Comparison of ENCODE assay signal across 9 mouse cellular contexts in the genomic region with DNA sequence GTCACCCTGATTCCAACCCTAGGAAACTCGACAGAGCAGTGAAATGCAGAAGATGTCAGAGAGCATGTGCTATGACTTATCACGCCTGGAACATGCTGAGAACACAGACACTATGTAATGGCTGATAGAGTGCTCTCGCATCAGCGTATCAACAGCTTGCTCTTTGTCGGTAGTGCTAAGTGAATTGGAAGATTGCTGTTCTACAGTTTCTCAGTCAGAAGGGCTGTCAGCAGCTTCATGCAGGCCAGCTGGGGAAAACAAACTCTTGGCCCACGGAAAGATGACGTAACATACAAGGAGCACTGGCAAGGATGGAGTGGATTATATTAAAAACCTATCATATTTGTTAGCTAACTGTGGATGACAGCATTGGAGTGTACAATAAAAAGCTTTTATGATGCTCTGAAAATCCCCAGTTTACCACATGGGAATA.
DNase-seq lines count a peak whose midpoint lies in the region; ATAC-seq and TF ChIP-seq lines count a peak whose summit lies in the region.
"Had no signal": no experiment of that assay in that cellular context is flagged by ENCODE, and none has a peak within 500 bp of the region (broad histone marks: within the 10 kb centered on the region; RNA-seq: fewer than 3 reads in every experiment).

No protein-coding gene starts in this region.

- no peak overlapping the region for H3K4me3 ChIP-seq in kidney, embryonic 16.5 days (ENCODE audit: low read length)
- no peak overlapping the region for H3K4me3 ChIP-seq in kidney, adult 2 months (ENCODE audit: insufficient read depth, low read depth, low read length)
- H3K4me3 ChIP-seq in heart, embryonic 13.5 days, result peak overlapping the region; percentile 11; the same call in 1 of the 2 replicates
- 0 out of 2 replicates have a peak overlapping the region, but pooled peaks have one; percentile 18 for H3K4me3 ChIP-seq in midbrain, embryonic 15.5 days

- no peaks in the 10 kb centered on the region for H3K9me3 ChIP-seq in kidney, embryonic 16.5 days (ENCODE audit: low read length)
- peaks cover 11% of the 10 kb centered on the region for H3K9me3 ChIP-seq in heart, embryonic 13.5 days
- no peaks in the 10 kb centered on the region for H3K9me3 ChIP-seq in midbrain, embryonic 15.5 days

- H3K27ac ChIP-seq in kidney, embryonic 16.5 days (ENCODE audit: low read length), result no peak overlapping the region
- H3K27ac ChIP-seq in kidney, adult 2 months (ENCODE audit: insufficient read depth, low read depth, low read length), result no peak overlapping the region
- peak overlapping the region; percentile 36; the same call in 1 of the 2 replicates for H3K27ac ChIP-seq in heart, embryonic 13.5 days (replicated peaks)
- peak overlapping the region; percentile 41; the same call in 1 of the 2 replicates for H3K27ac ChIP-seq in midbrain, embryonic 15.5 days

- no peaks in the 10 kb centered on the region for H3K27me3 ChIP-seq in kidney, embryonic 16.5 days (ENCODE audit: insufficient read depth, low read length)
- no peaks in the 10 kb centered on the region for H3K27me3 ChIP-seq in kidney, adult 2 months (replicated peaks; ENCODE audit: control insufficient read depth, insufficient read depth, low read length)
- peaks cover 43% of the 10 kb centered on the region for H3K27me3 ChIP-seq in heart, embryonic 13.5 days (replicated peaks)
- H3K27me3 ChIP-seq in midbrain, embryonic 15.5 days (replicated peaks), result no peaks in the 10 kb centered on the region
- H3K27me3 ChIP-seq: Patski had no signal

- 0 out of 2 replicates have a peak, but pooled peaks cover 5% of the 10 kb centered on the region for H3K4me1 ChIP-seq in kidney, embryonic 16.5 days (ENCODE audit: insufficient read depth, low read length)
- H3K4me1 ChIP-seq in kidney, adult 2 months (ENCODE audit: control insufficient read depth, insufficient read depth, low read length), result no peaks in the 10 kb centered on the region
- peaks cover 20% of the 10 kb centered on the region for H3K4me1 ChIP-seq in heart, embryonic 13.5 days
- H3K4me1 ChIP-seq in midbrain, embryonic 15.5 days, result peaks cover 10% of the 10 kb centered on the region; the same call in 1 of the 2 replicates

- WGBS in kidney, embryonic 16.5 days, result 63% methylated on average over 7 of the region's 7 CpGs
- WGBS in kidney, adult 2 months, result 72% methylated on average over 7 of the region's 7 CpGs
- 23% methylated on average over 7 of the region's 7 CpGs for WGBS in heart, embryonic 13.5 days
- 40% methylated on average over 7 of the region's 7 CpGs for WGBS in midbrain, embryonic 15.5 days

- ATAC-seq in kidney, embryonic 16.5 days (ENCODE audit: low FRiP score, low TSS enrichment), result peak; percentile 67; the same call in 1 of the 2 replicates
- peak; percentile 54; the same call in 1 of the 2 replicates for ATAC-seq in heart, embryonic 13.5 days (ENCODE audit: extremely low read depth, insufficient number of reproducible peaks, low FRiP score, low TSS enrichment)
- ATAC-seq in midbrain, embryonic 15.5 days (replicated peaks), result peak; percentile 87
- ATAC-seq: Patski had no signal

- DNase-seq in kidney, adult 2 months, result no peak
- DNase-seq in fibroblast of lung, adult 2 months (ENCODE audit: low read depth), result peak; percentile 22
- DNase-seq in layer of hippocampus, postnatal 14 days (ENCODE audit: low spot score in 2 of 2), result peak; percentile 68 to 69
- DNase-seq in spleen, postnatal 10 days (ENCODE audit: low spot score in 2 of 2), result no peak
- no peak for DNase-seq in ovary, adult 18-20 months (ENCODE audit: low spot score)

- TF ChIP-seq POLR2A in kidney, adult 2 months (IDR thresholded peaks at IDR 0.05; ENCODE audit: low read depth, low read length), result no peak

- no peak for TF ChIP-seq CTCF in kidney, adult 2 months (conservative IDR thresholded peaks at IDR 0.05; ENCODE audit: insufficient read depth, insufficient read length, low read depth, low read length)

- H3K9ac ChIP-seq in kidney, embryonic 16.5 days (replicated peaks; ENCODE audit: low read length), result no peak overlapping the region
- H3K9ac ChIP-seq in heart, embryonic 13.5 days, result no peak overlapping the region
- H3K9ac ChIP-seq in midbrain, embryonic 15.5 days, result no peak overlapping the region

- peak overlapping the region; percentile 39 for H3K4me2 ChIP-seq in kidney, embryonic 16.5 days (replicated peaks; ENCODE audit: low read depth, low read length)
- H3K4me2 ChIP-seq in heart, embryonic 13.5 days, result peak overlapping the region; percentile 54
- H3K4me2 ChIP-seq in midbrain, embryonic 15.5 days, result peak overlapping the region; percentile 45

- no peaks in the 10 kb centered on the region for H3K36me3 ChIP-seq in kidney, embryonic 16.5 days (ENCODE audit: insufficient read depth, low read length)
- H3K36me3 ChIP-seq in kidney, adult 2 months (ENCODE audit: control insufficient read depth, insufficient read depth, low read length), result no peaks in the 10 kb centered on the region
- H3K36me3 ChIP-seq in heart, embryonic 13.5 days, result no peaks in the 10 kb centered on the region
- no peaks in the 10 kb centered on the region for H3K36me3 ChIP-seq in midbrain, embryonic 15.5 days (replicated peaks)

Comparison
In these comparisons a context has a peak if more than half of its experiments do, and no peak if none do; other contexts are left out.
1. H3K27ac ChIP-seq: peak in heart, embryonic 13.5 days (single experiment) and midbrain, embryonic 15.5 days (single experiment); none in kidney, embryonic 16.5 days (single experiment) and kidney, adult 2 months (single experiment).
2. H3K4me3 ChIP-seq: peak in heart, embryonic 13.5 days (single experiment) and midbrain, embryonic 15.5 days (single experiment); none in kidney, embryonic 16.5 days (single experiment) and kidney, adult 2 months (single experiment).
3. DNase-seq: peak in fibroblast of lung, adult 2 months (single experiment) and layer of hippocampus, postnatal 14 days (2 of 2); none in kidney, adult 2 months (single experiment), spleen, postnatal 10 days (0 of 2) and ovary, adult 18-20 months (single experiment).
4. Peak in every context shown above with its lines, with median percentiles within 50 percentile points of each other: ATAC-seq and H3K4me2 ChIP-seq.